Mouse (Mus musculus): ENCODE data around the gene Kcna7. TPM values are rescaled to one million over a fixed set of nuclear protein-coding genes. Genes with fewer than 3 reads are reported as not detected.

Kcna7 gene
- polyA plus RNA-seq, 1 experiment from 2014 or later = not detected

- Histone ChIP-seq H3K27me3 (ENCODE audit: insufficient read depth, low read length) (no peaks in the 10 kb centered on the region), H3K36me3 (ENCODE audit: insufficient read depth) (peaks cover 26% of the 10 kb centered on the region; the same call in 1 of the 2 replicates), H3K9me3 (ENCODE audit: low read depth, low read length) (no peaks in the 10 kb centered on the region), H3K4me3 (ENCODE audit: low read depth, low read length) (no peak within 1 kb of the TSS; the same call in 1 of the 2 replicates), H3K4me2 (peak within 1 kb of the TSS; percentile 21; the same call in 1 of the 2 replicates), H3K4me1 (ENCODE audit: insufficient read depth) (peaks cover 18% of the 10 kb centered on the region), H3K9ac (peak within 1 kb of the TSS; percentile 30; the same call in 1 of the 2 replicates), H3K27ac (ENCODE audit: low read depth) (no peak within 1 kb of the TSS)
- DNase-seq = peak; percentile 59
- 19% methylated on average over 19 of the region's 19 CpGs for WGBS
- TF ChIP-seq CTCF (IDR thresholded peaks at IDR 0.05; ENCODE audit: low read depth) = peak; percentile 61
- no peak for ATAC-seq (ENCODE audit: insufficient read depth)
Observed at GRCm38 (mm10) chr7:45437521-45438276, 32.2 kb downstream of the Kcna7 start, which contains the start of gene Ruvbl2. Gene Ruvbl2, minus strand, starts transcription at chr7:45438096.

- Histone ChIP-seq H3K9me3 (ENCODE audit: low read depth, low read length) (no peaks in the 10 kb centered on the region), H3K4me1 (ENCODE audit: insufficient read depth) (no peaks in the 10 kb centered on the region), H3K27me3 (ENCODE audit: insufficient read depth, low read length) (no peaks in the 10 kb centered on the region), H3K4me2 (no peak overlapping the region), H3K27ac (ENCODE audit: low read depth) (no peak overlapping the region), H3K9ac (no peak overlapping the region; the same call in 1 of the 2 replicates), H3K4me3 (ENCODE audit: low read depth, low read length) (no peak overlapping the region), H3K36me3 (ENCODE audit: insufficient read depth) (peaks cover 68% of the 10 kb centered on the region)
- ATAC-seq (ENCODE audit: insufficient read depth) (no peak), DNase-seq (no peak)
- TF ChIP-seq CTCF (IDR thresholded peaks at IDR 0.05; ENCODE audit: low read depth) = no peak
- 71% methylated on average over 22 of the region's 22 CpGs for WGBS
Observed at GRCm38 (mm10) chr7:45443526-45444420, 38.3 kb downstream of the Kcna7 start.

- no peak overlapping the region for H3K9ac ChIP-seq
- H3K27me3 ChIP-seq (ENCODE audit: insufficient read depth, low read length) = no peaks in the 10 kb centered on the region
- ATAC-seq (ENCODE audit: insufficient read depth) (no peak), DNase-seq (no peak)
- H3K4me2 ChIP-seq = no peak overlapping the region
- no peaks in the 10 kb centered on the region for H3K9me3 ChIP-seq (ENCODE audit: low read depth, low read length)
- H3K27ac ChIP-seq (ENCODE audit: low read depth) = no peak overlapping the region
- TF ChIP-seq CTCF (IDR thresholded peaks at IDR 0.05; ENCODE audit: low read depth) = no peak
- peaks cover 65% of the 10 kb centered on the region for H3K36me3 ChIP-seq (ENCODE audit: insufficient read depth)
- H3K4me1 ChIP-seq (ENCODE audit: insufficient read depth) = no peaks in the 10 kb centered on the region
- no peak overlapping the region for H3K4me3 ChIP-seq (ENCODE audit: low read depth, low read length)
Observed at GRCm38 (mm10) chr7:45446589-45446988, 41.1 kb downstream of the Kcna7 start.

GRCm38 (mm10) chr7:45447325-45447990 is 42.0 kb downstream of the Kcna7 start:
- peaks cover 67% of the 10 kb centered on the region for H3K36me3 ChIP-seq (ENCODE audit: insufficient read depth)
- whole genome bisulfite sequencing = 30% methylated on average over 11 of the region's 11 CpGs
- ATAC-seq (ENCODE audit: insufficient read depth) = 0 out of 2 replicates have a peak, but pooled peaks have one; percentile 36
- no peaks in the 10 kb centered on the region for H3K27me3 ChIP-seq (ENCODE audit: insufficient read depth, low read length)
- H3K9ac ChIP-seq = no peak overlapping the region
- no peak overlapping the region for H3K27ac ChIP-seq (ENCODE audit: low read depth)
- DNase-seq = peak; percentile 72
- no peak overlapping the region for H3K4me3 ChIP-seq (ENCODE audit: low read depth, low read length)
- no peak overlapping the region for H3K4me2 ChIP-seq
- TF ChIP-seq CTCF (IDR thresholded peaks at IDR 0.05; ENCODE audit: low read depth) = peak; percentile 39; the same call in 1 of the 2 replicates
- H3K4me1 ChIP-seq (ENCODE audit: insufficient read depth) = no peaks in the 10 kb centered on the region
- H3K9me3 ChIP-seq (ENCODE audit: low read depth, low read length) = no peaks in the 10 kb centered on the region

GRCm38 (mm10) chr7:45449974-45450373 is 44.5 kb downstream of the Kcna7 start:
- 90% methylated on average over 1 of the region's 1 CpGs for WGBS
- Histone ChIP-seq H3K4me2 (no peak overlapping the region), H3K4me1 (ENCODE audit: insufficient read depth) (no peaks in the 10 kb centered on the region), H3K36me3 (ENCODE audit: insufficient read depth) (peaks cover 64% of the 10 kb centered on the region), H3K27ac (ENCODE audit: low read depth) (no peak overlapping the region), H3K9ac (no peak overlapping the region), H3K9me3 (ENCODE audit: low read depth, low read length) (no peaks in the 10 kb centered on the region), H3K4me3 (ENCODE audit: low read depth, low read length) (no peak overlapping the region), H3K27me3 (ENCODE audit: insufficient read depth, low read length) (no peaks in the 10 kb centered on the region)
- TF ChIP-seq CTCF (IDR thresholded peaks at IDR 0.05; ENCODE audit: low read depth) = no peak
- ATAC-seq (ENCODE audit: insufficient read depth) (no peak), DNase-seq (no peak)

- WGBS = 55% methylated on average over 23 of the region's 23 CpGs
- DNase-seq (peak; percentile 93), ATAC-seq (ENCODE audit: insufficient read depth) (peak; percentile 75)
- Histone ChIP-seq H3K9ac (no peak overlapping the region), H3K36me3 (ENCODE audit: insufficient read depth) (peaks cover 65% of the 10 kb centered on the region), H3K9me3 (ENCODE audit: low read depth, low read length) (no peaks in the 10 kb centered on the region), H3K27ac (ENCODE audit: low read depth) (no peak overlapping the region), H3K4me3 (ENCODE audit: low read depth, low read length) (no peak overlapping the region), H3K4me1 (ENCODE audit: insufficient read depth) (no peaks in the 10 kb centered on the region), H3K4me2 (no peak overlapping the region), H3K27me3 (ENCODE audit: insufficient read depth, low read length) (no peaks in the 10 kb centered on the region)
- peak; percentile 89 for TF ChIP-seq CTCF (IDR thresholded peaks at IDR 0.05; ENCODE audit: low read depth)
Observed at GRCm38 (mm10) chr7:45451344-45451982, 46.0 kb downstream of the Kcna7 start.

All from lung, embryonic 14.5 days (tissue).